Mouse (Mus musculus): ENCODE results near the gene Prg4.
A peak's percentile ranks its signal among the peaks of the same experiment; 100 is the strongest.

The Prg4 gene

GRCm38 (mm10) chr1:150466132-150466531 is at the start of gene Prg4:
Gene Prg4, minus strand, starts transcription at chr1:150466165.
- no peak for DNase-seq

- no peak for DNase-seq
These were observed 47.1 kb upstream of the Prg4 start for GRCm38 (mm10) chr1:150513041-150513440.

GRCm38 (mm10) chr1:150505794-150506193 is 39.8 kb upstream of the Prg4 start:
- no peak for DNase-seq

- no peak for DNase-seq
These were observed 37.4 kb upstream of the Prg4 start for GRCm38 (mm10) chr1:150503321-150503720.

- no peak for DNase-seq
These were observed 32.2 kb upstream of the Prg4 start for GRCm38 (mm10) chr1:150498177-150498576.

GRCm38 (mm10) chr1:150497690-150498089 is 31.7 kb upstream of the Prg4 start:
- DNase-seq, result peak; percentile 14

- DNase-seq, result no peak
These were observed 30.8 kb upstream of the Prg4 start for GRCm38 (mm10) chr1:150496626-150497302.

- no peak for DNase-seq
These were observed 23.2 kb upstream of the Prg4 start for GRCm38 (mm10) chr1:150489148-150489547.

- DNase-seq, result peak; percentile 59
These were observed 14.7 kb upstream of the Prg4 start for GRCm38 (mm10) chr1:150480674-150481073.

- DNase-seq, result no peak
These were observed 6.6 kb upstream of the Prg4 start for GRCm38 (mm10) chr1:150472525-150472924.

- DNase-seq, result no peak
These were observed 4.0 kb upstream of the Prg4 start for GRCm38 (mm10) chr1:150469992-150470391.

GRCm38 (mm10) chr1:150465364-150465763 is 601 bp downstream of the Prg4 start:
- DNase-seq, result no peak

- DNase-seq, result no peak
These were observed 2.3 kb downstream of the Prg4 start for GRCm38 (mm10) chr1:150463691-150464090.

GRCm38 (mm10) chr1:150463068-150463467 is 2.9 kb downstream of the Prg4 start:
- no peak for DNase-seq

GRCm38 (mm10) chr1:150460595-150460994 is 5.4 kb downstream of the Prg4 start:
- DNase-seq, result no peak

- DNase-seq, result no peak
These were observed 6.4 kb downstream of the Prg4 start for GRCm38 (mm10) chr1:150459599-150459998.

- no peak for DNase-seq
These were observed 7.0 kb downstream of the Prg4 start for GRCm38 (mm10) chr1:150458977-150459376.

GRCm38 (mm10) chr1:150441731-150442130 is 24.2 kb downstream of the Prg4 start:
- DNase-seq, result no peak

GRCm38 (mm10) chr1:150438641-150439040 is 27.3 kb downstream of the Prg4 start:
- no peak for DNase-seq

- DNase-seq, result no peak
These were observed 39.7 kb downstream of the Prg4 start for GRCm38 (mm10) chr1:150426216-150426615.

- DNase-seq, result peak; percentile 13
These were observed 40.3 kb downstream of the Prg4 start for GRCm38 (mm10) chr1:150425665-150426064.

GRCm38 (mm10) chr1:150418426-150418825 is 47.5 kb downstream of the Prg4 start:
- DNase-seq, result no peak

- DNase-seq, result no peak
These were observed 50.0 kb downstream of the Prg4 start for GRCm38 (mm10) chr1:150416006-150416405.

GRCm38 (mm10) chr1:150409996-150410395 is 56.0 kb downstream of the Prg4 start:
- DNase-seq, result no peak

GRCm38 (mm10) chr1:150407285-150407684 is 58.7 kb downstream of the Prg4 start:
- DNase-seq, result no peak

All from kidney, postnatal 10 days (tissue).